Mouse (Mus musculus): ENCODE measurements around the gene Thap7. TPM values are rescaled to one million over a fixed set of nuclear protein-coding genes. Genes with fewer than 3 reads are reported as not detected.
"Not testable (repeated sequence)": the region's sequence is repeated elsewhere in the genome, so short reads cannot be mapped to it uniquely, and the experiment has no call there.

Thap7 gene
- polyA plus RNA-seq, 1 experiment, result 87.3 TPM

DNA sequence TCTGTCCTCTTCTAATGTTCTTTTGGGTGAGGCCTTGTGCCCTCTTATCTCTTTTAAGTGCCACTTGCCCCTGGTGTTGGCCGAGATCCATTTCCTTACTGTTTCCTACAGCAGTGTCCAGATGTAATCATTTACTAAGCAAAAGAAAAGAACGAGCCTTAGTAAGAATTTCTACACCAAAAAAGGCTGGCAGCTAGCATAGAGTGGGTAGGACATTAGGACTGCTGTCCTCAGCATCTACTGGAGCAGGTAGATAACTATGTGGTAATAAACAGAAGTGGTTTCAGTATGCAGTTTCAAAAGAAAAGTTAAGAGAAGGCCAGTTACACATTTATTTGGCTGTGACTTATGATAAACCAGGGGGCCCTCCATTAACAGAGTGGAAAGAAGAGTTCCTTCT is 20.2 kb downstream of the Thap7 start:
- WGBS, result 33% methylated on average over 2 of the region's 2 CpGs
- no peak for DNase-seq
- Histone ChIP-seq H3K4me1 (ENCODE audit: control insufficient read depth, insufficient read depth, low read length) (peaks cover 8% of the 10 kb centered on the region; the same call in 1 of the 2 replicates), H3K4me3 (replicated peaks; ENCODE audit: extremely low read depth, low read depth, low read length) (no peak overlapping the region)
- no peak for TF ChIP-seq POLR2A (IDR thresholded peaks at IDR 0.05; ENCODE audit: borderline replicate concordance, extremely low read depth, low read depth, low read length)
- TF ChIP-seq CTCF (IDR thresholded peaks at IDR 0.05; ENCODE audit: insufficient read depth, low read length), result no peak

DNA sequence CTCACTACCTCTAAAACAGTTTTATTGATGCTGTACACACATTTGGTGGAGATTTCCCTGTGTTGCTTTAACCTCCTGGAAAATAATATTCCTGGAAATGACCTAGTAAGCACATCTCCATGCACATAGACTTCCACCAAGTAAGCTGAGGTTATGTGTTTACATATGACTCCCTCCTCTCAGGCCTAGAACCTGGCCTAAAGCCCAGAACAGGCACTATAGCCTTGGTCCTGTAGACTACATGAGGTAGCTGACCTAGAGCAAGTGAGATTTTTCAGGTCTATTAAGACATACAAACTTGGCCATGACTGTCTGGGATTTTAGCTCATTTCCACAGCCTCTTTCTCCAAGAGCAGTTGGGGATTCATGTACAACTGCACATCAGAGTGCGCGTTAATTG is 20.8 kb downstream of the Thap7 start:
- Histone ChIP-seq H3K4me3 (replicated peaks; ENCODE audit: extremely low read depth, low read depth, low read length) (no peak overlapping the region), H3K4me1 (ENCODE audit: control insufficient read depth, insufficient read depth, low read length) (peaks cover 8% of the 10 kb centered on the region; the same call in 1 of the 2 replicates)
- TF ChIP-seq POLR2A (IDR thresholded peaks at IDR 0.05; ENCODE audit: borderline replicate concordance, extremely low read depth, low read depth, low read length) (no peak), CTCF (IDR thresholded peaks at IDR 0.05; ENCODE audit: insufficient read depth, low read length) (no peak)
- DNase-seq, result no peak
- 92% methylated on average over 2 of the region's 2 CpGs for WGBS

DNA sequence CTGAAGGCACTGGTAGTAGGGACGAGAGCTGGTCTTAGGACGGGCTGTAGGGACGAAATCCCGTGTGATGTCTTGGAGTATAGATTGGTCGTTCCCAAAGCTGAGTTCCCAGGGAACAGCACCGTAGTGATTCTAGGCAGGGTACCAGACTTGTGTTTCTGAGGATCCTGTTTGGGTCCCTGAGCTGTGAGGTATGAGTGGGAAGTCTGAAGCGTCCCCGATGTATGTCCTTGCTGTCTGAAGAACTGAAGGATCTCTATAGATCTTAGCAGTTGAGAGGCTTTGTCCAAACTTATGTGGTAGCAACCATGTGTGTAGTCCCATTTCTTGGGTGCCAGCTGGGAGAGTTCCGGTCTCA is 21.7 kb downstream of the Thap7 start:
- DNase-seq, result no peak
- TF ChIP-seq CTCF (IDR thresholded peaks at IDR 0.05; ENCODE audit: insufficient read depth, low read length), result no peak
- TF ChIP-seq POLR2A (IDR thresholded peaks at IDR 0.05; ENCODE audit: borderline replicate concordance, extremely low read depth, low read depth, low read length), result no peak
- peak overlapping the region; percentile 89 for H3K4me3 ChIP-seq (replicated peaks; ENCODE audit: extremely low read depth, low read depth, low read length)
- H3K4me1 ChIP-seq (ENCODE audit: control insufficient read depth, insufficient read depth, low read length), result peaks cover 8% of the 10 kb centered on the region; the same call in 1 of the 2 replicates
- WGBS, result 4% methylated on average over 9 of the region's 9 CpGs

DNA sequence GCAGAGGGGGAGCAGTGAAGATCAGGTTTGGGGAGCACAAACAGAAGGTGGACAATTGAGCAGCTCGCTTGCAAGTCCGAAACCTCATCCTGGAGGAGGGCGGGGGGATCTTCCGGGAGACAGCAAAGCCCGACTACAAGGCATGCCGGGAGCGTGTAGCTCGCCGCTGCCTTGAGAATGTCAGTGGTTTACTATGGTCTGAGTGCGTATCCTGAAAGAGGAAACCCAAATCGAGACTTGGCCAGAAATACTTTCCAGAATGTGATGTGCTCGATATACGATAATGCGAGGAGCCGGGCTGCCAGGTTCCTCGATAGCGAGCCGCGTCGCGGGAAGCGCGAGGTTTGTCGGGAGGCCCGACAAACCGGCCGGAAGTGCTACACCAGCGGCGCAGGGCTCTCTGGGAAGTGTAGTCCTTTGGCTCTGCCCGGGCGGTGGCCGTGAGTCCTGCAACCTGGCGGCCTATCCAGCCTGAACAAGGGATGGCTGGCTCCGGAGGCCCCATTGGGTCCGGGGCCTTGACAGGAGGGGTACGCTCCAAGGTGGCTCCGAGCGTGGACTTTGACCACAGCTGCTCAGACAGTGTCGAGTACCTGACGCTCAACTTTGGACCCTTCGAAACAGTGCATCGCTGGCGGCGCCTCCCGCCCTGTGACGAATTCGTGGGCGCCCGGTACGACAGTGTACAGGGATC is 22.2 kb downstream of the Thap7 start, which contains the start of gene Lztr1:
TSS of gene Lztr1 (plus strand) at position 143 of the 694 bp plus-strand sequence.
- TF ChIP-seq POLR2A (IDR thresholded peaks at IDR 0.05; ENCODE audit: borderline replicate concordance, extremely low read depth, low read depth, low read length) (peak; percentile 70; the same call in 1 of the 2 replicates), CTCF (IDR thresholded peaks at IDR 0.05; ENCODE audit: insufficient read depth, low read length) (no peak)
- WGBS, result under 1% methylated on average over 50 of the region's 50 CpGs
- peak; percentile 94 for DNase-seq
- Histone ChIP-seq H3K4me3 (replicated peaks; ENCODE audit: extremely low read depth, low read depth, low read length) (peak within 1 kb of the TSS; percentile 89), H3K4me1 (ENCODE audit: control insufficient read depth, insufficient read depth, low read length) (peaks cover 8% of the 10 kb centered on the region; the same call in 1 of the 2 replicates)

DNA sequence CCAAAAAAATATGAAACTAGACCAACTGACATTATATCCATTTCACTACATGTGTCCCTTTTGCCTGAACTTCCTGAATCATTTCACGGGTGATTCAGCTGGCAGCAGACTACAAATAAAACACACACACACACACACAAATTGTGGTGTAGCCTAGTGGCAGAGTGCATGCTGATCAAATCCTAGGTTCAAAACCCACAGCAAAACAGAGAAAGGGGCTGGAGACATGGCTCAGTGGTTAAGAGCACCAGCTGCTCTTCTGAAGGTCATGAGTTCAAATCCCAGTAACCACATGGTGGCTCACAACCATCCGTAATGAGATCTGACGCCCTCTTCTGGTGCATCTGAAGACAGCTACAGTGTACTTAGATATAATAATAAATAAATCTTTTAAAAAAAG is 22.9 kb downstream of the Thap7 start:
- WGBS, result 15% methylated on average over 3 of the region's 3 CpGs
- H3K4me1 ChIP-seq (ENCODE audit: control insufficient read depth, insufficient read depth, low read length); H3K4me3 ChIP-seq (replicated peaks; ENCODE audit: extremely low read depth, low read depth, low read length); DNase-seq: not testable (repeated sequence)

DNA sequence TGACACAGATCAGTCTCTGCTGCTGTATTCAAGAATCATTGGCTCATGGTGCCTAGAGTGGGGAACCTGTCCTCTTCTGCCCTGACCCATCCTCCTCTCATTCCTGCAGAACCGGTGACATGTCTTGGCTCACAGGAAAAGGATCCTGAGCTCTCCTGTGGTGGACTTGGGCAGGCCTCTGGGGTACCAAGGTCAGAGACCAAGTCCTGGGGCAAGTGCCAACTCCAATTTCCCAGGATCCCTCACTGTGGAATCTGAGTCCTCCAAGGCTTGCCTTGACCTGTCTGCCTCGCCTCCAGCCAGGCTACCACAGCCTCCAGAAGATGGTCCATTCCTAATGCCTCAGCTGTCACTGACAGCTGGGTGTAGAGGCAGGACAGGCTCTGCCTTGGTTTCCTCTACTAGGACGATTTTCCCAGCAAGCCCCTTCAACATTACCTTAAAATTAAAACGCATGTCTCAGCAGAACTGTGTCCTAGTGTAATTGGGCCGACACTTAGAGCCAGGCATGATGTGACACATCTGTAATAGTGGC is 23.9 kb downstream of the Thap7 start:
- H3K4me3 ChIP-seq (replicated peaks; ENCODE audit: extremely low read depth, low read depth, low read length), result no peak overlapping the region
- DNase-seq, result no peak
- H3K4me1 ChIP-seq (ENCODE audit: control insufficient read depth, insufficient read depth, low read length), result peaks cover 8% of the 10 kb centered on the region; the same call in 1 of the 2 replicates
- TF ChIP-seq CTCF (IDR thresholded peaks at IDR 0.05; ENCODE audit: insufficient read depth, low read length) (no peak), POLR2A (IDR thresholded peaks at IDR 0.05; ENCODE audit: borderline replicate concordance, extremely low read depth, low read depth, low read length) (no peak)
- WGBS, result 74% methylated on average over 5 of the region's 5 CpGs

DNA sequence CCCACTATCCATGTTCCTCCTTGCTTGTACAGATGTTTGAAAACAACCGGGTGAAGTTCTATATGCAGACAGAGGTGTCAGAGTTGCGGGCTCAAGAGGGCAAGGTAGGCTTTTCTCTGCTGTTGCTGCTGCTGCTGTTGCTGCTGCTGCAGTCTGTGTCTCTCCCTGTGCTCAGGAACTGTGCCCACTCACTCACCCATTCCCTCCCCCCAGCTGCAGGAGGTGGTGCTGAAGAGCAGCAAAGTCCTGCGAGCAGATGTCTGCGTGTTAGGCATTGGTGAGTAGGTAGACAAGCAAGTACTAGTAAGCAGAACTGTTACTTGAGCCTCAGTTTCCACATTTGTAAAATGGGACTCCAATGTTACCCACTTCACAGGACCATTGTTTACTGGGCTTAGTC is 28.3 kb downstream of the Thap7 start:
- 70% methylated on average over 4 of the region's 4 CpGs for WGBS
- no peak for DNase-seq
- TF ChIP-seq POLR2A (IDR thresholded peaks at IDR 0.05; ENCODE audit: borderline replicate concordance, extremely low read depth, low read depth, low read length) (no peak), CTCF (IDR thresholded peaks at IDR 0.05; ENCODE audit: insufficient read depth, low read length) (no peak)

DNA sequence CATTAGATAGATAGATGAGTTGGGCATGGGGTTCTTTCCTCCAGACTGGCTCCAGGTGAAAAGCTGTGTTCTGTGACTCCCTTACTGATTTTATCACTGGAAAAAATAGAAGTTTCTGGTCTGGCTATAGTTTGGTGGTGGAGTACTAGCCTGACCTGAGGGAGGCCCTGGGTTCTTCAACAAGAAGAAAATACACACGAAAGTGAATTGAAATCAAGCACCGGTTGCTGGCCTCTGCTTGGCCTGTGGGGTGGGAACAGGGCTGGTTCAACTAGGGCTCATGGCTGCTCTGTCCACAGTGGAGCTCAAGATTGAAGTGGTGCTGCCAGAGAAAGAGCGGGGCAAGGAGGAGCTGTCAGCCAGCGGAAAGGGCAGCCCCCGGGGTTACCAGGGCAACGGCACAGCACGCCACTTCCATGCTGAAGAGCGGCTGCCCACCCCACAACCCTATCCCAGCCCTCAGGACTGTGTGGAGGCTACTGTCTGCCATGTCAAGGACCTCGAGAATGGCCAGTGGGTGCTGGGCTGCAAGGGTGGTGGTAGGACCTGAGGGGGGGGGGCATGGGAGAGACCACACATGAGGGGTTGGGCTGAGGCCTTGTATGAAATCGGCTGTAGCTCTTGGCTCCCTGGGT is 31.6 kb downstream of the Thap7 start:
- Histone ChIP-seq H3K4me1 (ENCODE audit: control insufficient read depth, insufficient read depth, low read length) (no peaks in the 10 kb centered on the region), H3K4me3 (replicated peaks; ENCODE audit: extremely low read depth, low read depth, low read length) (no peak overlapping the region)
- DNase-seq, result no peak
- WGBS, result 44% methylated on average over 10 of the region's 10 CpGs
- TF ChIP-seq CTCF (IDR thresholded peaks at IDR 0.05; ENCODE audit: insufficient read depth, low read length) (no peak), POLR2A (IDR thresholded peaks at IDR 0.05; ENCODE audit: borderline replicate concordance, extremely low read depth, low read depth, low read length) (no peak)

More for the DNA sequence above, 28.3 kb downstream of the Thap7 start:
- H3K4me3 ChIP-seq (replicated peaks; ENCODE audit: extremely low read depth, low read depth, low read length), result no peak overlapping the region
- H3K4me1 ChIP-seq (ENCODE audit: control insufficient read depth, insufficient read depth, low read length), result no peaks in the 10 kb centered on the region

DNA sequence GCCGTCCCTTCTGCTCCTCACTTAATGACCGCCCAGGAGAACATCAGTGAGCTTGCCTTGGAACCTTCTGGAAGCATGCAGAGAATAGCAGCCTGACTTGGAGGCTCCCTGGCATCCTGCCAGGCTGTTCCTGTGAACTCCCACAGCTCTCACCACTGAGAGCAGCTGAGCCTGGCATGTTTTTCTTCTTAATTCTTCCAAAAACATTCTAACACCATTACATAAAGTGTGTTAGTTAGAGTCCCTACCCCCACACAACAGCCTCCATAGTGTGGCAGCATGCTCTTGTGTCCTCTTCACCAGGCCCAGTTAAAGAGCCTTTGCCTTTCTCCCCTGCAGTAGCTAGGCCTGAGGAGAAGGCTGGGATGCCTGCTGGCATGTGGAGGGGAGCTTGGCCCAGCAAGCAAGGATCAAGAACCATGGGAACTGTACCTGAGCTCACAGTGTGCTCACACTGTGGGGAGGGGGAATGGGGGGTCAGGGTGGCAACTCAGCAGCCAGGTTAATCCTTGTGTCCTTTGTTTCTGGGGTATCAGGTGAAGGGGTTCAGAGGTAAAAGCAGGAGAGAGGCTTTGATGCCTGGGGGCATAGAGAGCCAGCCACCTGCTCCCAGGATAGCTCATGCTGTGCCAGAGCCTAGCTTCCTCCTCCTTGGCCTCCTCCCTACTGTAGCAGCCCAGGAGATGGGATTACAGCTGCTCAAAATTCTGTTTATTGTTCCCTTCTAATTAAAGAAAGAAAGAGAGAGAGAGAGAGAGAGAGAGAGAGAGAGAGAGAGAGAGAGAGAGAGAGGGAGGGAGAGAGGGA is 34.2 kb downstream of the Thap7 start:
- 46% methylated on average over 2 of the region's 2 CpGs for WGBS
- no peak for DNase-seq
- no peak for TF ChIP-seq CTCF (IDR thresholded peaks at IDR 0.05; ENCODE audit: insufficient read depth, low read length)
- no peak for TF ChIP-seq POLR2A (IDR thresholded peaks at IDR 0.05; ENCODE audit: borderline replicate concordance, extremely low read depth, low read depth, low read length)
- Histone ChIP-seq H3K4me1 (ENCODE audit: control insufficient read depth, insufficient read depth, low read length) (no peaks in the 10 kb centered on the region), H3K4me3 (replicated peaks; ENCODE audit: extremely low read depth, low read depth, low read length) (no peak overlapping the region)
